Mouse (Mus musculus): ENCODE measurements around the gene Afmid. TPM values are rescaled to one million over a fixed set of nuclear protein-coding genes. Genes with fewer than 3 reads are reported as not detected.
A peak's percentile ranks its signal among the peaks of the same experiment; 100 is the strongest.

The Afmid gene
- polyA plus RNA-seq, 1 experiment, result 11.1 TPM

DNA sequence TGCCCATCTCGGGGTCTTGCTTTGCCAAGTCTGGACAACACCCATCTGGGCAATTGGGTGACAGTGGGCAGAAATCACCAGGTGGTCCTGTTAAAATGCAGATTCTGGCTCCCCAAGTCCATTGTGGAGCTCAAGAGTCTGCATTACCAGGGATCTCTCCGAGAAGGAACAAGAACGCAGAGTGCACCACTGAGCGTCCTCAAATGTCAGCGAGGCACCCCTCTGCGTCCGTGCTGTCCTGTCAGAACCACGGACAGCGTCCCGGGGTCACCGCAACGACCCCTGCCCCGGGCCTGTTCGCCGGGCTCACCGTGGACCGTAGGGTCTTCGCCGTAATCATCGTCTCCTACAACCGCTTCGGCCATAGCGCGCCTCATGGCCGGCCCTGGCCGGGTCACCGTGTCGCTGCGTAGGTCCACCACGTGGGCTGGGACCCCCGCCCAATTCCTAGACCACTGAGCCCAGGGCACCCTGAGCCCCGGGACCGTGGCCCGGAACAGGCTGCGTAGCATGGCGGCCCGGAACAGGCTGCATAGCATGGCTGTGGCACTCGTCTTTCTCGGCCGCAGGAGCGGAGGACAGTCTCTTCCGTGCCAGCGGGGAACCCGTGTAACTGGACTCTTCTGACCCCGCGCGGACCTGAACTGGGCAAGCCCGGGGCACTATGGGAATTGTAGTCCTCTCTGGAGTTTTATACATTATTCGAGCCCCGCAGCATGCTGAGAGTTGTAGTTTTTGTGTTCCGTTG is 47.3 kb downstream of the Afmid start, which contains the start of gene Tha1:
Tha1 (minus strand) TSS at position 621 of the 748 bp plus-strand sequence.
- H3K27ac ChIP-seq (ENCODE audit: insufficient read depth, low read depth, low read length), result peak within 1 kb of the TSS; percentile 85
- H3K27me3 ChIP-seq (ENCODE audit: control insufficient read depth, insufficient read depth, low read length), result no peaks in the 10 kb centered on the region
- TF ChIP-seq POLR2A (IDR thresholded peaks at IDR 0.05; ENCODE audit: low read depth, low read length) (peak; percentile 79), CTCF (IDR thresholded peaks at IDR 0.05; ENCODE audit: extremely low read depth, insufficient read length, insufficient replicate concordance, low read depth, low read length) (no peak)
- WGBS, result 1% methylated on average over 51 of the region's 51 CpGs
- peak within 1 kb of the TSS; percentile 97 for H3K4me3 ChIP-seq (ENCODE audit: low read depth, low read length)
- peaks cover under 1% of the 10 kb centered on the region; the same call in 1 of the 2 replicates for H3K36me3 ChIP-seq (ENCODE audit: control insufficient read depth, insufficient read depth, low read length)
- peaks cover 21% of the 10 kb centered on the region for H3K4me1 ChIP-seq (ENCODE audit: control insufficient read depth, insufficient read depth, insufficient read length, low read length)

DNA sequence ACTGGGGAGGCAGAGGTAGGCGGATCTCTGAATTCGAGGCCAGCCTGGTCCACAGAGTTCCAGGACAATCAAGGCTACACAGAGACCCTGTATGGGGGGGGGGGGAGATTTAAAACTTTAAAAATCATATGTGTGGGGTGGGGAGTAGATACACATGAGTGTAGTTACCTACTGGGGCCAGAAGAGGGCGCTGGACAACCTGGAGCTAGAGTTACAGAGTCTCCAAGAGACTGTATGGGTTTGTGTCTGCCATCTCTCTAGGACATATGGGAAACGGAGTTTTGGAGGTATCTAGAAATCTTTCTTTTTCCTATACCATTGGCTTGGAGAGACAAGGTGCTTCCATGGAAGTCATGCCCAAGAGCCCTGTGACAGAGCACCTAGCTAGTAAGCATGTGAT is 48.7 kb downstream of the Afmid start:
- H3K27ac ChIP-seq (ENCODE audit: insufficient read depth, low read depth, low read length), result no peak overlapping the region
- TF ChIP-seq CTCF (IDR thresholded peaks at IDR 0.05; ENCODE audit: extremely low read depth, insufficient read length, insufficient replicate concordance, low read depth, low read length) (no peak), POLR2A (IDR thresholded peaks at IDR 0.05; ENCODE audit: low read depth, low read length) (no peak)
- 62% methylated on average over 4 of the region's 4 CpGs for whole genome bisulfite sequencing
- no peak overlapping the region for H3K4me3 ChIP-seq (ENCODE audit: low read depth, low read length)
- no peaks in the 10 kb centered on the region for H3K27me3 ChIP-seq (ENCODE audit: control insufficient read depth, insufficient read depth, low read length)
- no peaks in the 10 kb centered on the region for H3K36me3 ChIP-seq (ENCODE audit: control insufficient read depth, insufficient read depth, low read length)
- H3K4me1 ChIP-seq (ENCODE audit: control insufficient read depth, insufficient read depth, insufficient read length, low read length), result peaks cover 31% of the 10 kb centered on the region

DNA sequence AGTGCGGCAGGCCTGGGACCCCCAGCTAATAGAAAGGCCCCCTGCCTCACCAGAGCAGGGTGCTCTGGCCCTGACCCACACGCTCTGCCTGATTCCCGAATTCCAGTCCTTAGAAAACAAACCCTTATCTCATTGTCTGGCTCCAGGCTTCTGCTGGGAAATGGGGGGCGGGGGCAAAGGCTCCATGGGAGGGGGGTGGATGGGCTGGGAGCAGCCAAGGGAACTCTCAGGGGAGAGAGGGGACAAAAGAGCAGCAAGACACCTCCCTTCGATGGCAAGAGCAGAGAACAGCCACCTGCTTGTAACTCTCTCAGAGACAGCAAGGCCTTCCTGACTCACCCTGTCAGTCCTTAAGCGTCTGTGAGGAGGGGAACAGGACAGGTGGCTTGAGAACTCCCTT is 50.0 kb downstream of the Afmid start:
- Histone ChIP-seq H3K27me3 (ENCODE audit: control insufficient read depth, insufficient read depth, low read length) (no peaks in the 10 kb centered on the region), H3K4me1 (ENCODE audit: control insufficient read depth, insufficient read depth, insufficient read length, low read length) (peaks cover 29% of the 10 kb centered on the region), H3K27ac (ENCODE audit: insufficient read depth, low read depth, low read length) (no peak overlapping the region), H3K4me3 (ENCODE audit: low read depth, low read length) (no peak overlapping the region), H3K36me3 (ENCODE audit: control insufficient read depth, insufficient read depth, low read length) (no peaks in the 10 kb centered on the region)
- 67% methylated on average over 6 of the region's 6 CpGs for WGBS
- TF ChIP-seq POLR2A (IDR thresholded peaks at IDR 0.05; ENCODE audit: low read depth, low read length), result no peak
- TF ChIP-seq CTCF (IDR thresholded peaks at IDR 0.05; ENCODE audit: extremely low read depth, insufficient read length, insufficient replicate concordance, low read depth, low read length), result no peak

- peaks cover 38% of the 10 kb centered on the region for H3K4me1 ChIP-seq (ENCODE audit: control insufficient read depth, insufficient read depth, insufficient read length, low read length)
- no peaks in the 10 kb centered on the region for H3K36me3 ChIP-seq (ENCODE audit: control insufficient read depth, insufficient read depth, low read length)
- WGBS, result 10% methylated on average over 13 of the region's 13 CpGs
- peak overlapping the region; percentile 95 for H3K27ac ChIP-seq (ENCODE audit: insufficient read depth, low read depth, low read length)
- H3K4me3 ChIP-seq (ENCODE audit: low read depth, low read length), result peak overlapping the region; percentile 22
- H3K27me3 ChIP-seq (ENCODE audit: control insufficient read depth, insufficient read depth, low read length), result no peaks in the 10 kb centered on the region
- TF ChIP-seq POLR2A (IDR thresholded peaks at IDR 0.05; ENCODE audit: low read depth, low read length), result no peak
Observed at GRCm38 (mm10) chr11:117877917-117878745, 52.4 kb downstream of the Afmid start.

- Histone ChIP-seq H3K27me3 (ENCODE audit: control insufficient read depth, insufficient read depth, low read length) (no peaks in the 10 kb centered on the region), H3K27ac (ENCODE audit: insufficient read depth, low read depth, low read length) (peak overlapping the region; percentile 55), H3K36me3 (ENCODE audit: control insufficient read depth, insufficient read depth, low read length) (no peaks in the 10 kb centered on the region), H3K4me3 (ENCODE audit: low read depth, low read length) (no peak overlapping the region), H3K4me1 (ENCODE audit: control insufficient read depth, insufficient read depth, insufficient read length, low read length) (peaks cover 38% of the 10 kb centered on the region)
- TF ChIP-seq POLR2A (IDR thresholded peaks at IDR 0.05; ENCODE audit: low read depth, low read length) (no peak), CTCF (IDR thresholded peaks at IDR 0.05; ENCODE audit: extremely low read depth, insufficient read length, insufficient replicate concordance, low read depth, low read length) (no peak)
- WGBS, result 40% methylated on average over 8 of the region's 8 CpGs
Observed at GRCm38 (mm10) chr11:117878892-117879291, 53.2 kb downstream of the Afmid start.

DNA sequence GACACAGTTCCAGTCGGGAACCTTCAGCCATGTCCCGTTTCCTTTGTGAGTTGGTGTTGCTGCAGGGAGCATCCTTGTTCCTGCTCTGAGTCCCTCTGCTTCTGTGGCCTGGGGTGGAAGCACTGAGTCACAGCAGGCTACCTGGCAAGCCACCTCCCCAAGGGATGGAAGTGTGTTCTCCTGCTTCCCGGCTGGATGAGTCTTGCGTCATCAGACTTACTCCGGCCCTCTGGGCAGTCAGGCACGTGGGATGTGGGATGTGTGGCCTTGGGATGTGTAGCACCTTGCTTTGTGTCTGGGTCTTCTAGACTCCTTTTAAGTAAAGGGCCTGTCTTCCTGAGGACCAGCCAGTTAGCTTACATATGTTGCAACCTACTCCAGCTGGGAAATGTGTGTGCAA is 54.0 kb downstream of the Afmid start:
- WGBS, result 83% methylated on average over 6 of the region's 6 CpGs
- Histone ChIP-seq H3K27ac (ENCODE audit: insufficient read depth, low read depth, low read length) (peak overlapping the region; percentile 18; the same call in 1 of the 2 replicates), H3K36me3 (ENCODE audit: control insufficient read depth, insufficient read depth, low read length) (no peaks in the 10 kb centered on the region), H3K4me3 (ENCODE audit: low read depth, low read length) (no peak overlapping the region), H3K4me1 (ENCODE audit: control insufficient read depth, insufficient read depth, insufficient read length, low read length) (peaks cover 38% of the 10 kb centered on the region), H3K27me3 (ENCODE audit: control insufficient read depth, insufficient read depth, low read length) (no peaks in the 10 kb centered on the region)
- TF ChIP-seq POLR2A (IDR thresholded peaks at IDR 0.05; ENCODE audit: low read depth, low read length), result no peak
- TF ChIP-seq CTCF (IDR thresholded peaks at IDR 0.05; ENCODE audit: extremely low read depth, insufficient read length, insufficient replicate concordance, low read depth, low read length), result no peak
